Mouse (Mus musculus): ENCODE measurements around the gene Epb41l4b.

Epb41l4b gene

GRCm38 (mm10) chr4:57153068-57153835, 10.0 kb upstream of the Epb41l4b start:
- DNase-seq, result no peak

DNA sequence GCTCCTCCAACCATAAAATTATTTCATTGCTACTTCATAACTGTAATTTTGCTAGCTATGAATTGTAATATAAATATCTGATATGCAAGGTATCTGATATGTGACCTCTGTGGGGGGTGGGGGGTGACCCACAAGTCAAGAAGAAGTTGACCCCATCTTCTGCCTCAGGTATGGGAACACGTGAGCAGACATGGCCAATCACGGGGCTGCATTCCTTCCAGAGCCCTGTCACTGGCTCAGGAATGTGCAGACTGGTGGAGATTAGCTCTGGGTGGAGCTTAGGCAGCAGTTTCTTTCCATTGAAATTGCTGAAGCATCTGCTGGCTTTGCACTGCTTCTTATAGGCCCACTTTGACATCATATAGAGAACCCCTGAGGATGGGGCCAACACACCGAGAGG, 4.9 kb upstream of the Epb41l4b start:
- DNase-seq, result no peak

GRCm38 (mm10) chr4:57142374-57143025, 737 bp downstream of the Epb41l4b start:
- DNase-seq, result no peak

DNA sequence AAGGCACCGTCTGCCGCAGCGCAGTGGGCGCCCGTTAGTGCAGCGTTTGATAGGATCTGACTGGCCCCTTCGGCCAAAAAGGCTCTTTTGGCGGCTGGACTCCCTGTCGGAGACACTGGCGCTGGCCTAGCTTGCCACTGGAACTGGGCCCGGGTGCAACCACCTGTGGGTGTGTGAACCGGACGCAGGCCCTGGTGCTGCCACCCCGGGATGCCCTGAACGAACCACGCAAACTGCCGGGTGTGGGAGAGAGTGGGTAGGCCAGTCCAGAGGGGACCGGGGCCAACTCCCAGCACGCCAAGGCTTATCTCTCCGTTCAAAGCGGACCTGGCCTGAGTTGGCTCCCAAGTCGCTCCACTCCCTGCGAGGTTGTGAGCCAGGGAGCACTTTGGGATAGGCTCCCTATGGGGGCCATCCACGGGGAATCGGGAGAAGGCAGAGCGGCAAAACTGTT, 1.3 kb downstream of the Epb41l4b start:
- no peak for DNase-seq

DNA sequence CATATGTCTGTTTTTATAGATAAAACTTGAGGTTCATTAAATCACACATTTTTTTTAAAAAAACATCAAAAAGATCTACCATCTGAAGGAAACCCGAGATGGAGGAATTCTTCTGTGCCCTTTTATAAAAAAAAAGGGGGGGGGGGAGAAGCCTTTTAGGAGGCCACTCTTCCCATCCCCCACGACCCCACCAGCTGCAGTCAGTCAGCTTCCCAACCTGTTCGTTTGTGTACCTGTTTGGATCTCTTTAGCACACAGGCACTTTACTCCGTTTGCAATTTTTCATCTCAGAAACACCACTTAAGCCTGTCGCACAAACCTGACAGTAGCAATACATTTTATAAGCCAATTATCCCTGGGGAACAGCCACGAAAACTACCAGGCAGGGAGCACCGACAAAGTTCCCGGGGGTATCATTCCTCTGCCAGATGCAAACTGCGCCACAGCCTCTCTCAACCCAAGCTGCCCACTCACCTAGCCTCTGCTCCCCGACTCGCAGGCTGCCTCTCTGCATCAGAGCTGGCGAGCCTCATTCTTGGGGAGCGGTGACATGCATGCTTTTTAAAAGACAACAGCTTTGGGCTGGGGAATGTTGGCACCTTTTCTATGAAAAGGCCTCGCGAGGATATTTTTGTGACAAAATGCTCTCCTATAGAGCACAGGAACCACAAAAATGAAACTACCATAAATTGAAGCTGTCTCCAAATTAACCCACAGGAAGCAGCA, 2.1 kb downstream of the Epb41l4b start:
- DNase-seq, result peak; percentile 51

- DNase-seq, result no peak
Measured at GRCm38 (mm10) chr4:57140200-57140799, 2.9 kb downstream of the Epb41l4b start.

GRCm38 (mm10) chr4:57139433-57139832, 3.8 kb downstream of the Epb41l4b start:
- peak; percentile 42 for DNase-seq

DNA sequence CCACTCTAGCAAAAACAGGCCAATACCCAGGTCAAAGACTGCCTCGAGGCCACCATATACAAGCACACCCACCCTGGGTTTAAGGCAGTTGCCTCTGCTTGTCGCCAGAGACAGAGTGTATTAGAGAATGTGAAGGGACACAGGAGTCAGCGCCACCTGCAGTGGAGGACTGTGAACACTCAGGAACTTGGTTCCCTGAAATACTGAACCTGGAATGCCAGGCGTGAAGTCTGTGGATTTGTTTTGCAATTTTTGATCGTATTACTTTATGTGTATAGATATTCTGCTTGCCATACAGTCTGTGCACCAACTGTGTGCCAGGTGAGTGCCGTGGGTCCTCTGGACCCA, 5.2 kb downstream of the Epb41l4b start:
- DNase-seq, result no peak

DNA sequence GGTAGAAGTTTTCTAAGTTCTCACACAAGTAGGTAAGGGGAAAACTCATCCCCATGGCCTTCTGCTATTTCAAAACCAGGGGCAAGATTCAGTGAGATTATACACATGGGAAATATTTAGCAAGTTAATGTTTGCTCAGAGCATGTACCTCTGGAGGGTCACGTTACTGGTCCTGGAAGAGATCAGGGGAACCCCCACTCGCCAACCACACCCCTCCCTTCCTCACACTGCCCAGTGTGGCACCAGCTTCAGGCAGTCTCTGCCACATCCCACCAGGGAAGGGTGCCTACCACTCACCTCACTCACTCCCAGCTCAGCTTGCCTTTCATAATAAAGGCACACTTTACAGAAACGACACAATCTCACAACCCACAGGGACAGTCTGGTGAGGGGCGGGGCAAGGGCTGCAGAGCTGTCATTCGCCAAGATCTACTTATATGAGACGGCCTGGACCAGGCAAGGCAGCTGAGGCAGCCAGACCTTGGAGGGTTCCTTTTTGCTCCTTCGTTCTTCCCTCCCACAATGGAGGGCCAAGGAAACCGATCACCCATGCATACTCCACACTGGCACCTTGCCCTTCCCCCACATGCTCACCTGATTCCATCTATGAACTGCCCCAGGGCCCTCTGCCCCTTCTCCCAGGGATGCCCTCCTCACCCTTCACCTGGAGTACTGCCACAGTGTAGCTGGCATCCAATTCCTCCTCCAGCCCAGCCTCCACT, 5.7 kb downstream of the Epb41l4b start:
- DNase-seq, result no peak

GRCm38 (mm10) chr4:57135431-57135830, 7.8 kb downstream of the Epb41l4b start:
- DNase-seq, result no peak

- no peak for DNase-seq
Measured at GRCm38 (mm10) chr4:57134554-57134953, 8.7 kb downstream of the Epb41l4b start.

DNA sequence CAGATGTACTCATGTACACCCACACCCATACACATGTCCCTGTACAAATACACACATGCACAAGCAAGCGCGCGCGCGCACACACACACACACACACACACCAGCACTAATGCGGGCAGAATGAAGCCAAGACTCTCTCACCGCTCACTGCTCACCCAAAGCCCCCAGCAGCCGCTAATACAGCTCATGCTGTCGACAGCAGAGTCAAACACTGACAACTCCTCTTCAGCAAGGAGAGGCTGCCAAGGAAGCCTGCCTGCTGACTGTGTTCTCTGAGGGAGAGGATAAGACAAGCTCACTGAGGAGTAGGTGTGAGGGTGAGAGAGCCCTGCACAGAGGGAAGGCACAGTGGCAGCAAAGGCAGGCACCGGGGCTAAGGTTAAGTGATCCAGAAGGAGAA, 11.4 kb downstream of the Epb41l4b start:
- DNase-seq, result peak; percentile 69

DNA sequence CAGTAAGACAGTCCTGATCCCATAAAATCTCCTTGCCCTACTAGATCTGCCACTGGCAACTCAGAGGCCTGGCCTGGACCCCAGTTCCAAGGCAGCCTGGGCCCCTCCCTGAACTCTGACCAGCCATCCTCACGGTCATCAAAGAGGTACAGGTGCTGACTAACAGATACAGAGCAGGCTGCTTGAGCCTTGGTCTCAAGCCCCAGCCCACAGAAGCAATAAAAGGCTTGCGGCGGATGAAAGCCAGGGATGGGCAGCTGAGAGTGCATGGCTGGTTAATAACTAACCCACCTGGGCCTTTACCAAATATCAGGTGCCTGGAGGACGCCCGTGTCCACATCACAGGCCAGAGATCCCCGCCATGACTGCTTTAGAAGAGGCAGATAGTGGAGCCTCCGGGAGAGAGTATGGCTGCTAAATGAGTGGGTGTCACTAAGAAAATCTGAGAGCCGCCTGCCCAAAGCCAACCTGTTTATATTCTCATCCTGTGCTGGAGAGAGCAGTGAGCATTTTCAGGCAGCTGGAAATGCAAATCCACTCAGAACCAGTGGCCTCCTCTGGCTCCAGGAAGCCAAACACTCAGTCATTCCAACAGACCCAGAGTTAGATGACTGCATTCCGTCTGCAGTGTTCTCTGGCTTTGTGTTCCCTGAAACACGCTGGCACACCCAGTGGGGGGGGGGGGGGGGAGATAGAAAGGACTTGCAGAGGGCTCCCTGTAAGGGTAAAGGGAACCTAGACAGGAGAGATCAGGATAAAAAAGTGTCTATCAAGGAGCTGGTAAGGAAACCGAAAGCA, 13.3 kb downstream of the Epb41l4b start:
- DNase-seq, result peak; percentile 26

GRCm38 (mm10) chr4:57123003-57123402, 20.2 kb downstream of the Epb41l4b start:
- no peak for DNase-seq

DNA sequence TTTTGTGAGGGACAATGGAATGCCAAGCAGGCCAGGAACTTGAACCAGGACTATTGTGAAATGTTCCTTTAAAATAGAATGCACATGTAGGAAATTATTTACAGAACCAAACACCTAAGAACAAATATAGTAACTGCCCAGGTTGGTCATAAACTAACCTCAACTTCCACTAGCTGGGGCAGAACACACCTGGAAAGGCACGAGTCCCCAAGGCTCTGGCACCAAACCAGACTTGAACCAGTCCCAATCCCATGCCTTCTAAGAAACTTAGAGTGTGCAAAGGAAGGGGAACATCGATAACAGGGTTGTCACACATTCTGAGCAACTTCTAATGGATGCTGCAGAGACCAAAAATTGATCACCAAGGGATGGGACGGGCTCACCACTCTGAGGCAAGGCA, 21.1 kb downstream of the Epb41l4b start:
- DNase-seq, result no peak

DNA sequence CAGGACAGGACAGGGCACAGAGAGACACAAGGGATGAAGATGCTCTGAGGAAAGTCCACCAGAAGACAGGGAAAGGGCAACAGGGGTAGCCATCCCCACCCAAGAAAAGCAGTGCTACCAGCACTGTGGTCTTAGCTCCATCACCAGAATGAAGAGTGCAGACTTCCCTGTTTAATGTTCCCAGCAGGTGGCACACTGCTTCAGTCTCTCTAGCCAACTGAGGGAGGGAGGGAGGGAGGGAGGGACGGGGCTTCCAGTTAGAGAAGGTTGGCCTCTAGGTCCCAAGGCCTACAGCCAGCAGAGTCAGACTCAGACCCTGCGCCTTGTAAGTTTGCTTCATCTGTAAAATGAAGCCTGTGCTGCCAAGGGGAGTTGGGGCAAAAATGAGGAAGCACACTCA, 22.7 kb downstream of the Epb41l4b start:
- no peak for DNase-seq

DNA sequence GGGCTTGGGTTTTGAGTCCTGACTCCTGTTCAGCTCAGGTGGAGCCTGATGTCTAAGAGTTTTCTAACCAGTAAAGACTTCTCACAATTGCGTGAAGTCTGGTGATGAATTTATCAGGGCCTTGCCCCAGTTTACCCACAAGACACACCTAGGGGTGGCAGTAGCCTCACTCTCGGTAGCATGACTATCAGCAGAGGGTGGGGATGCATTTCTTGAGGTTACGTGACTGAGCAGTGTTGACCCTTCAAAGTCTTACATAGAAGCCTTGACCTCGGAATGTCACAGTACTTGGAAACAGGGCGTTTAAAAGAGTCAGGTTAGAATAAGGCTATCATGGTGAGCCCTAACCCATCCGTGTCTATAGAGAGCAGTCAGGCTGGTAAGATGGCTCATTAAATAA, 23.3 kb downstream of the Epb41l4b start:
- no peak for DNase-seq

GRCm38 (mm10) chr4:57118883-57119282, 24.4 kb downstream of the Epb41l4b start:
- DNase-seq, result no peak

- DNase-seq, result no peak
Measured at GRCm38 (mm10) chr4:57116278-57116677, 27.0 kb downstream of the Epb41l4b start.

DNA sequence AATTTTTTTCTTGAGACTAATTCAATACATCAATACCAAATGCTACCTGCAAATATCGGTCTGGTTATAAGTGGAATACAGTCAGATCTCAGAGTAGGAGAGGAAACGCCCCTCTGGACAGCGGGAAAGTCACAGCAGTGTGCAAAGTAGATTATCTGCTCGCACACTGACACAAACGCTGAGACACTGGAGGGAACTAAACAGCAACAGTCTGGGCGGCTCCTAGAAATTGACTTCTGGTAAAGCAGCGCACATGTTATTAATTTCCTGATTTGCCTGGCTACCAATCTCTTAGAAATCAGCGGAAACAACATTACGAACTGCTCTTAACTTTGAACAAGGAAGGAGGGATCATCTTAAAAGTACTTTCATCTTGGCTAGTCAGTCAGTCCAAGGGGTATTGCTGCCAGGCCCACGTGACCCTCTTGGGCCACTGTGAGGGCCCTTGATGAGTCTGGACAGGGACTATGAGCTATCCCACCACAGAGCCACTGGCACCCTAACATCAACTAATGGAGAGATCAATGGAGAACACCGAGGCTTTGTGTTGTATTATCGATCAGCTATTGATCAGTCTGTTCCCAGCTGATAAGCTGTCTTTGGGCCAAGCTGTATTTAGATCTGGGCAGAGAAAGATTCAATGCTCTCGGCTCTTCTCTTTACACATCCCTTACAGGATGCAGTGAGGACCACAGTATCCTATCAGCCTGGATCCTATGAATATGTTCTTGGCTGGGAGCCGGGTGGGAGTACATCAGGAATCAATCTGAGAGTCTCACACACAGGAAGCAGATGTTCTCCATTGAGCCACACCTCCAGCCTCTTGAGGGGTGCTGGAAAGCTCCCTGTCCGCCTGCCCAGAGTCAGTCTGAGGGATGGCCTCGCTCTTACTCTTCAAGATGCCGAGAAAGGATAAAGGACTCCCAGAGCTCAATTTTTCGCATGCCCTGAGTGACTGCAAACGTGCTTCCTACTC, 28.3 kb downstream of the Epb41l4b start:
- DNase-seq, result no peak
